Mouse (Mus musculus) forebrain, postnatal 0 days (tissue): ENCODE data around the gene Fam126b. TPM values are rescaled to one million over a fixed set of nuclear protein-coding genes. Genes with fewer than 3 reads are reported as not detected.
"Not testable (repeated sequence)": the region's sequence is repeated elsewhere in the genome, so short reads cannot be mapped to it uniquely, and the experiment has no call there.

Experiments
- ATAC-seq: fragments of 200-750 bp; cut with Nextera tagmentation; 2 replicates; pipeline ENCODE4 v1.8.0; 2017; ENCODE audit warnings: mild to moderate bottlenecking, moderate library complexity
- DNase-seq: peaks from one replicate; pipeline ENCODE4 v3.0.0-alpha.2; 2015
- H3K27ac ChIP-seq: fragments of 300-500 bp; sonication (generic); 2 replicates; pipeline ENCODE4 v1.5.1; 2014; ENCODE audit warnings: low read depth, mild to moderate bottlenecking, antibody characterized with exemption, low read length, moderate library complexity, mixed read lengths
- H3K27me3 ChIP-seq: fragments of 300-500 bp; sonication (generic); 2 replicates; pipeline ENCODE4 v1.6.1; 2014; ENCODE audit warnings: mild to moderate bottlenecking, low read length, mixed read lengths; ENCODE audit not compliant: insufficient read depth
- H3K36me3 ChIP-seq: fragments of 300-500 bp; sonication (generic); 2 replicates; pipeline ENCODE4 v1.6.1; 2014; ENCODE audit warnings: mild to moderate bottlenecking, moderate library complexity; ENCODE audit not compliant: insufficient read depth
- H3K4me1 ChIP-seq: fragments of 300-500 bp; sonication (generic); 2 replicates; pipeline ENCODE4 v1.6.1; 2014; ENCODE audit warnings: antibody characterized with exemption; ENCODE audit not compliant: insufficient read depth
- H3K4me2 ChIP-seq: fragments of 300-500 bp; sonication (generic); 2 replicates; pipeline ENCODE4 v1.6.1; 2014; ENCODE audit warnings: low read depth, mild to moderate bottlenecking, moderate library complexity
- H3K4me3 ChIP-seq: fragments of 300-500 bp; sonication (generic); 2 replicates; pipeline ENCODE4 v1.5.1; 2014; ENCODE audit warnings: low read depth, low read length, mixed read lengths
- H3K9ac ChIP-seq: fragments of 300-500 bp; sonication (generic); 2 replicates; pipeline ENCODE4 v1.6.1; 2014; ENCODE audit warnings: mild to moderate bottlenecking
- H3K9me3 ChIP-seq: fragments of 300-500 bp; sonication (generic); 2 replicates; pipeline ENCODE4 v1.6.1; 2016; ENCODE audit warnings: low read length
- CTCF ChIP-seq: sonication (generic); IDR thresholded peaks from 2 replicates; pipeline ENCODE4 v1.5.1; 2016; ENCODE audit warnings: antibody characterized with exemption, control low read depth, low read depth
- WGBS: fragments of 180-500 bp; shearing (Covaris S2); extraction: QIAGEN DNeasy Blood & Tissue Kit; methylation state at CpG from one replicate; pipeline ENCODE4 v1.1.7; 2014; 5-methylcytosine and 5-hydroxymethylcytosine counted together
- polyA plus RNA-seq: library from polyadenylated mRNA; unstranded; fragments of >200 nt; fragmentation: Nextera tagmentation; extraction: Ambion mirVana; gene quantifications from 2 replicates; pipeline ENCODE4 v1.2.1, GENCODE M21; 2015
- total RNA-seq: library from RNA; depleted of rRNA; stranded (reverse); fragments of >200 nt; gene quantifications from 2 replicates; pipeline ENCODE4 v1.2.3, GENCODE M21; 2014

The Fam126b gene
- total and polyA plus RNA-seq, 2 experiments from 2014 or later, result 12.5 to 25.4 TPM

- TF ChIP-seq CTCF, result no peak
- no peak overlapping the region for H3K4me2 ChIP-seq
- H3K36me3 ChIP-seq, result no peaks in the 10 kb centered on the region
- no peaks in the 10 kb centered on the region for H3K9me3 ChIP-seq
- 49% methylated on average over 4 of the region's 4 CpGs for WGBS
- ATAC-seq (no peak), DNase-seq (no peak)
- no peaks in the 10 kb centered on the region for H3K27me3 ChIP-seq
- no peak overlapping the region for H3K4me3 ChIP-seq
- no peaks in the 10 kb centered on the region for H3K4me1 ChIP-seq
- no peak overlapping the region for H3K27ac ChIP-seq
- no peak overlapping the region for H3K9ac ChIP-seq
These were observed 15.7 kb downstream of the Fam126b start for GRCm38 (mm10) chr1:58570437-58570836.

GRCm38 (mm10) chr1:58568456-58569130 lies 17.5 kb downstream of the Fam126b start:
- Histone ChIP-seq H3K4me3 (no peak overlapping the region), H3K36me3 (no peaks in the 10 kb centered on the region), H3K9me3 (no peaks in the 10 kb centered on the region), H3K9ac (no peak overlapping the region), H3K27ac (no peak overlapping the region), H3K4me1 (no peaks in the 10 kb centered on the region), H3K4me2 (no peak overlapping the region), H3K27me3 (no peaks in the 10 kb centered on the region)
- no peak for TF ChIP-seq CTCF
- peak; percentile 78 for ATAC-seq
- peak; percentile 10 for DNase-seq

- no peak for DNase-seq
These were observed 19.5 kb downstream of the Fam126b start for GRCm38 (mm10) chr1:58566621-58567020.

GRCm38 (mm10) chr1:58564981-58565380 lies 21.1 kb downstream of the Fam126b start:
- Histone ChIP-seq H3K4me2 (no peak overlapping the region), H3K36me3 (peaks cover 3% of the 10 kb centered on the region), H3K27me3 (no peaks in the 10 kb centered on the region), H3K4me1 (no peaks in the 10 kb centered on the region), H3K9ac (no peak overlapping the region), H3K9me3 (no peaks in the 10 kb centered on the region), H3K27ac (no peak overlapping the region), H3K4me3 (no peak overlapping the region)
- no peak for DNase-seq
- no peak for ATAC-seq
- TF ChIP-seq CTCF, result no peak
- 88% methylated on average over 5 of the region's 5 CpGs for WGBS

More at GRCm38 (mm10) chr1:58566621-58567020, 19.5 kb downstream of the Fam126b start:
- H3K4me1 ChIP-seq, result no peaks in the 10 kb centered on the region
- no peak overlapping the region for H3K4me2 ChIP-seq
- H3K9ac ChIP-seq, result no peak overlapping the region
- TF ChIP-seq CTCF, result no peak
- H3K27me3 ChIP-seq, result no peaks in the 10 kb centered on the region
- H3K36me3 ChIP-seq, result no peaks in the 10 kb centered on the region
- H3K4me3 ChIP-seq, result no peak overlapping the region
- H3K27ac ChIP-seq, result no peak overlapping the region
- ATAC-seq, result no peak
- no peaks in the 10 kb centered on the region for H3K9me3 ChIP-seq

GRCm38 (mm10) chr1:58562455-58562854 lies 23.7 kb downstream of the Fam126b start:
- no peak for ATAC-seq
- H3K27ac ChIP-seq, result no peak overlapping the region
- H3K9ac ChIP-seq, result no peak overlapping the region
- no peaks in the 10 kb centered on the region for H3K27me3 ChIP-seq
- WGBS, result 91% methylated on average over 1 of the region's 1 CpGs
- no peak overlapping the region for H3K4me2 ChIP-seq
- peaks cover 7% of the 10 kb centered on the region for H3K36me3 ChIP-seq
- peak; percentile 56 for TF ChIP-seq CTCF
- peak; percentile 26 for DNase-seq
- H3K4me3 ChIP-seq, result no peak overlapping the region
- no peaks in the 10 kb centered on the region for H3K9me3 ChIP-seq
- H3K4me1 ChIP-seq, result no peaks in the 10 kb centered on the region

- not testable (repeated sequence) for H3K9me3 ChIP-seq, DNase-seq, H3K27me3 ChIP-seq, H3K27ac ChIP-seq, H3K4me2 ChIP-seq, ATAC-seq, H3K9ac ChIP-seq, H3K4me1 ChIP-seq, H3K36me3 ChIP-seq, H3K4me3 ChIP-seq
- WGBS, result 96% methylated on average over 6 of the region's 6 CpGs
These were observed 25.8 kb downstream of the Fam126b start for GRCm38 (mm10) chr1:58560370-58560769.

GRCm38 (mm10) chr1:58541386-58541785 lies 44.7 kb downstream of the Fam126b start:
- Histone ChIP-seq H3K27ac (no peak overlapping the region), H3K4me2 (no peak overlapping the region), H3K4me1 (no peaks in the 10 kb centered on the region), H3K9ac (no peak overlapping the region), H3K36me3 (peaks cover 61% of the 10 kb centered on the region), H3K27me3 (no peaks in the 10 kb centered on the region), H3K4me3 (no peak overlapping the region), H3K9me3 (no peaks in the 10 kb centered on the region)
- ATAC-seq, result no peak
- no peak for TF ChIP-seq CTCF
- DNase-seq, result no peak
- 84% methylated on average over 1 of the region's 1 CpGs for WGBS

GRCm38 (mm10) chr1:58507249-58507648 lies 78.9 kb downstream of the Fam126b start:
- TF ChIP-seq CTCF, result no peak
- Histone ChIP-seq H3K36me3 (no peaks in the 10 kb centered on the region), H3K4me3 (no peak overlapping the region), H3K4me1 (peaks cover 15% of the 10 kb centered on the region), H3K27ac (no peak overlapping the region), H3K4me2 (no peak overlapping the region), H3K9me3 (peaks cover 8% of the 10 kb centered on the region; the same call in 1 of the 2 replicates), H3K27me3 (no peaks in the 10 kb centered on the region), H3K9ac (no peak overlapping the region)
- DNase-seq, result no peak
- ATAC-seq, result no peak
- WGBS, result 96% methylated on average over 3 of the region's 3 CpGs
